Mouse (Mus musculus): ENCODE measurements around the gene Fbrsl1.

Fbrsl1 gene

DNA sequence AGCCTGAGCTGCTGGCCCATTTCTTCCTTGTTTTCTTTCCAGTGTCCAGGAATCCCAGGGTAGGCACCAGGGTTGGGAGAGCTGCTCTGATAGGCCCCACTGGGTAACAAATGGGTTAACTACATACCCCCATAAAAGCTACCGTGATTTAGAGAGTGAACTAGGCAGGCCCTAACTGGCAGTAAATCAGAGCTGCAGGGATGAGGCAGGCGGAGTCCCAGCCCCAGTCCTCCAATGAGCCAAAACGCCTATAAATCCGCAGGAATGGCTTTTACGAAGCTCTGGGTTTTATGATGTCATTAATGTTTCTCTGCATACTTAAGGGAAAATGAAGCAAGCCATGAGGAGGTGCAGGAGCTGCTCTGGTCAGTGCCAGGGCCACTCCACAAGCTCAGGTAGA, 33.3 kb downstream of the Fbrsl1 start:
- DNase-seq (ENCODE audit: low spot score in 2 of 2): no peak

GRCm38 (mm10) chr5:110413018-110413417, 35.3 kb downstream of the Fbrsl1 start:
- no peak for DNase-seq (ENCODE audit: low spot score in 2 of 2)

DNA sequence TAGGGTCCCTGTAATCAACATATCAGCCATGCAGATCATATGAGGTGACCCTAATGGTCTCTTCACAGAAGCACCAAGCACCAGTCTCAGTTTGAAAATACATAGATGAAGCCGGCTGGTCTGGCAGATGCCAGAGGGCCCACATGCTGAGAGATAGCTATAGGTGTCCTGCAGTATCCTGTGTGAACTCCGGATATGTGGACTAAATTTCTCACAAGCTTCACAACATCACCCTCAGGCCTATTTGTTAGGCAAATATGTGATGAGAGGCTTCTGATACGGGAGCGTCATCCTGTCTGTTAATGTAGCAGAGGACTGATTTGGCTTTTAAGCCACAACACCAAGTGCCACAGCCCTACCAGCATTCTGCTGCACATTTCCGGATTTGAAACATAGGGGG, 37.9 kb downstream of the Fbrsl1 start:
- no peak for DNase-seq (ENCODE audit: low spot score in 2 of 2)

DNA sequence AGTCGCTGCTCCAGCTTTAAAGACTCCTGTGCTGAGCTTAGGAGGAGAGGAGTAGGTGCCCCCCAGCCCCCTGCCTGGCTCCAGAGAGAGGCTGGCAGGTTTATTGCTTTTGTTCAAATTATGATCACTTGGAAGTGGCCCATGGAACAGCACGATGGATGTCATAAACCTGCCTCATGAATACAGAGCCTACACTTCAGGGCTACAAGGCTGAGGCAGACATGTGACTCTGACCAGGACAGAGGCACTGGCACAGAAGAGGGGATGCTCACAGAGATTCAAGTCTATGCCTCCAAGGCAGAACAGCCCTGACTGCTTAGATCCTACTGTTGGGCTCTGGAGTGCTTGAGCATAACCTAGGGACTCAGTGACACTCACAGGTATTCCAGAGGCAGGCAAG, 39.3 kb downstream of the Fbrsl1 start:
- DNase-seq (ENCODE audit: low spot score in 2 of 2): no peak

DNA sequence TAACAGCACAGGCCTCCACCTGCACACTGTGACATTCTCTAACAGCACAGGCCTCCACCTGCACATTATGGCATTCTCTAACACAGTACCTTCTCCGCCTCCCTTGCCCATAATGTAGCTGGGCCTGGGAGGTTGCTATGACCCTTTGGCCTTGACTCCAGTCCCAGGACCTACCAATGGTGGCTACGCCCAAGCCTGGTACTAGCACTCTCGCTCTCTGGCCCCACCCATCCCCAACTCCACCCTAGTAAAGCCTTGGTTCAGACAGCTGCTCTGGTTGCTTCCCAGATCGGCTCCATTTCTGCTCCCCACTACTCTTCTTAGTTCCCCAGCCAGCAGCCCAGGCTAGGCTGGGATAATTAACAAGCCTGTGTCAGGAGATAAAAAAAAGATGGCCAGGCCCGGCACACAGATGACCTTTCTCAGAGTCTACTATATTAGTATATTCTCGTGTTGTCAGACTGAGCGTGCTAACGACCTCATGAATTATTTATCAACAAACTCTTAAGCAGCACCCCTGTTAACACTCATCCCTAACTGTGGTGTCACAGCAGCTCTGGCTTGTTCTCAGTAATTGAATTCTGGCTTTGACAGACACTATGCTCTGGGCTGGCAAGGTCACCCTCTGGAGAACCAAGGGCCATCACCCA, 42.1 kb downstream of the Fbrsl1 start:
- no peak for DNase-seq (ENCODE audit: low spot score in 2 of 2)

DNA sequence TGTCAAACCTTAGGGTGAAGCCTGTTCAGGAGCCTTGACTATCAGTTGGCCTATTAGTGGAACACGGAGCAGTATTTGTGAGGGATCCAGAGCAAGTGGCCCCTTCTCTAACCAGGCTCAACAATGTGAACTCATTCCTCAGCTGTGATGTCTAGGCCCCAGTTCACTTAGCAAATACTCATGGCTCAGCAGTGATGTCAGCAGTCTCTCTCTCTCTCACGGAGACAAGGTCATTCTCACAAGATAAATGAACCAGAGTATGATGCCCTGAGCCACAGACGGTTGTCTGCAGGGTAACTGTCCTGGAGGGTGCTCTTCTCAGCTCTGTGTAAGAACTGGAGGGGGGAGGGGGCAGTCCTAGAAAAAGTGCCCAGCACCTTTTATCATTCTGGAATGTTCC, 44.4 kb downstream of the Fbrsl1 start:
- DNase-seq (ENCODE audit: low spot score in 2 of 2): no peak

- DNase-seq (ENCODE audit: low spot score in 2 of 2): no peak
Measured at GRCm38 (mm10) chr5:110402557-110402956, 45.7 kb downstream of the Fbrsl1 start.

- no peak for DNase-seq (ENCODE audit: low spot score in 2 of 2)
Measured at GRCm38 (mm10) chr5:110401101-110401500, 47.2 kb downstream of the Fbrsl1 start.

GRCm38 (mm10) chr5:110395006-110395661, 53.2 kb downstream of the Fbrsl1 start:
- no peak for DNase-seq (ENCODE audit: low spot score in 2 of 2)

GRCm38 (mm10) chr5:110392727-110393126, 55.6 kb downstream of the Fbrsl1 start:
- DNase-seq (ENCODE audit: low spot score in 2 of 2): no peak

DNA sequence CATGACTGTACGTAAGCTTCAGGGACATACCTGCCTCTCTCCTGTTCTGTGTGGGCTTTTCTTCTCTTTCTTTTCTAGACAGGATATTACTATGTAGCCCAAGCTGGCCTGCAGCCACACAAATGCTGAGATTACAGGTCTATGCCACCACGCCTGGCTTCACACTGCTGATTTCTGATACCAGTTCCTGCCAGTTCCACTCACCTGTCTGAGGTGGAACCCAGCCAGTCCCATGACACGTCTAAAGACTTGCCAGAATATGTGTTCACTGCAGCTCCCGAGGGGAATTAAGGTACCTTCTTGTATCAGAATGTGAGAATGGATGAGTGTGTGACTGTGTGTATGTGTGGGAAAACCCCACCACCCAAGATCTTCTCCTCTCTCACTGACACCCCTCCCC, 57.7 kb downstream of the Fbrsl1 start:
- DNase-seq (ENCODE audit: low spot score in 2 of 2): no peak

DNA sequence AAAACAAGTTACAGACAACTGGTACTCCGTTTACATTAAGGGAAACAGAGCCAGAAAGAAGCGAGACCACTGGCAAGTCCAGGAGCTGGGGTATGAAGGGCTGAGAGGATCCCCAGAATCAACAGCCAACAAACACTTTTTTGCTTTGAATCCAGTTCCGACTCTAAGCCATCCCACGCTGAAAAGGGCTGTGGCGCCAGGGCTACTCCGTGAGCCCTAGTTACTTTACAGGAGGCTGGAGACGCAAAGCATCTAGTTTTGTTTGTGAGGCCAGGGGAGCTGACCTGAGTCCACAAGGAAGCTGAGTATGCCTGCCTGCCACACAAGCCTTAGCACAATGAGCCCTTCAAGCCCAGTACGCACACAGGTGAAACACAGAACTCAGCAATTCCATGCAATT, 61.0 kb downstream of the Fbrsl1 start:
- no peak for DNase-seq (ENCODE audit: low spot score in 2 of 2)

DNA sequence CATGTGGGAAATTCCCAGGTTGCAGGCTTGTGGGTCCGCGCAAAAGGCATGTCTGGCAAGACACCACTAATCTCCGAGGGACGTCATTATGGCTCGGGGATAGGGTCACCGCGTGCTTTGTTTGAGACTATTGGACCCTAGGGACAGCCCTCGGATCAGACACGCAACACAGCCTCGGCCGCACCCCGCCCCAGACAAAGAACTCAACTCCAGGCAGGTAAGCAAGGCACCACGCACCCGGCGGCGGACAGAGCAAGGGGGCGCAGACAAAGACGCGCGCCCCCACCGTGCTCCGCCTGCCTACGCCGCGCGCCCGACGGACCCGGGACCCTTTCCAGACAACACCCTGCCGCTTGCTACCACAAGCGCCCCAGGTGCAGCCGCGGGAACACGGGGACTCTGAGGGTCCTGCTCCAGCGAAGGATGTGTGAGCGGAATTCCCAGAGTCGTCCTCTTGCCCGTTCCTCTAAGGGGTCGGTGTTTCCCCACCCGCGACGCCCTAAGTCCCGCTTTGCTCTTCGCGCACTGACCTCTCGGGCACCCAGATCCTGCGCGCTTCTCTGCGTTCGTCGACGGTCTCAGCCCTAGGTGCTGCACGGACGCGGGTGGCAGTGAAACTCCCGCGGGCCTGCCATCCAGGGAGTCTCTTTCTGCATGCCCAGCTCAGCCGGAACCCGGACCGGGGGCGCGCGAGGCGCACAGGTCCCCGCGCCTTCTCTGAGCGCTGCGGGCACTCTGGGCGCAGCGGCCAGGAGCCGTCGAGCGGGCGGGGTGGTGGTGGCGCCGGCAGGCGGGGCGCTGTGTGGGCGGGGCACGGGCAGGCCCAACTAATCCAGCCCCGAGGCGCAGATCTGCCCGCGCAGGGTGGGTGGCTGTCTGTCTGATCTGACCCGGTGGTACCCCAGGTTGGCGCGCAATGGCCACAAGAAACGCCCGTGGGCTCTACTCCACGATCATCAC, 61.7 kb downstream of the Fbrsl1 start:
- peak in 1 of 2 experiments; percentile 24 for DNase-seq (ENCODE audit: low spot score in 2 of 2)

DNA sequence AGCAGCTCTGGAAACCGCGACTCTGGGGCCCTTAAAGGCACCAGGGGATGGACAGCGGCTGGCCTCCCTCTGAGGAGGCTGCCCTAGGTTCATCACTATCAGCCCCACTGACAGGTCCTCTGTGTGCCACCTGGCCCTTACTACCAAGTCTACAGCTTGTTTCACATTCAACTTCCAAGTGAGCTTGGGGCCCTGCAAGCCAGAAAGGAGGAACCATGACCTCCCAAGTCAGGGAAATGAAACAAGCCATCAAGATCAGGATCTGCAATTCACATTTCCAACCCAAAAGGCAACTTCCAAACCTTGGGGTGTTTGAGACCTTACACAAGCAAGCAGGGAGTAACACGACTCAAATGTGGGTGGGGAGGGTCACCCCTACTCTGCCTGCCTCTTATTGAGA, 63.0 kb downstream of the Fbrsl1 start:
- no peak for DNase-seq (ENCODE audit: low spot score in 2 of 2)

DNA sequence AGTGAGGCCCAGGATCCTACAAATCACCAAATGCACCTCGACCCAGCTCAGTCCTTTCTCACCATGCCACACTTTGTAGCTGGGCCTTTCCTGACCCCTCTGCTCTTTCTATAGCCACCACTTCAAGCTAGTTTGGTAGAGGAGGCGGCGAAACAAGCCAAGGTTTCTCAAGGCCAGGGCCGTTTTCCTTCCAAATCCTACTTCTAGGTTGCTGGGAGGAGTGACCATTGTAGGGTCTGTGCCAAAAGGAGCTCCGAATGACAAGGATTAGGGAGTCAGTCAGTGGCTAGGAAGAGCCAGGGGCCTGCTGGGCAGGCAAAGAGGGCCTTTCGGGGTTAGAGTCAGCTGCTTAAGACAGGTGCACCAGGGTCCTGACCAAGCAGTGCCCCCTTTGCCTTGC, 63.8 kb downstream of the Fbrsl1 start:
- no peak for DNase-seq (ENCODE audit: low spot score in 2 of 2)

DNA sequence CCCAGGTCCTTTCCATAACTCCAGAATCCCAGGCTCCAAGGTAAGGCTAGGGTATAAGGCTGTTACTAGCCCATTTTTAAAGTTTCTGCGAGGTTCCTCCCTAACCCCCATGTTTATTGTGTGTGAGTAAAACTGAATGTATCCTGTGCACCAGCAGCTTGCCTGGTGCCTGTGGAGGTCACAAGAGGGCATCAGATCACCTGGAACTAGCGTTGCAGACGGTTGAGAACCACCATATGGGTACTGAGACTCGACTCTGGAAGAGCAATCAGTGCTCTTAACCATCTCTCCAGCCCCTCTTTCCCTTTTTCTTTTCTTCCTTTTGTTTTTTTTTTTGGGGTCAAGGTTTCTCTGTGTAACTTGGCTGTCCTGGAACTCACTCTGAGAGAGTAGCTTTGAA, 68.5 kb downstream of the Fbrsl1 start:
- DNase-seq (ENCODE audit: low spot score in 2 of 2): no peak

DNA sequence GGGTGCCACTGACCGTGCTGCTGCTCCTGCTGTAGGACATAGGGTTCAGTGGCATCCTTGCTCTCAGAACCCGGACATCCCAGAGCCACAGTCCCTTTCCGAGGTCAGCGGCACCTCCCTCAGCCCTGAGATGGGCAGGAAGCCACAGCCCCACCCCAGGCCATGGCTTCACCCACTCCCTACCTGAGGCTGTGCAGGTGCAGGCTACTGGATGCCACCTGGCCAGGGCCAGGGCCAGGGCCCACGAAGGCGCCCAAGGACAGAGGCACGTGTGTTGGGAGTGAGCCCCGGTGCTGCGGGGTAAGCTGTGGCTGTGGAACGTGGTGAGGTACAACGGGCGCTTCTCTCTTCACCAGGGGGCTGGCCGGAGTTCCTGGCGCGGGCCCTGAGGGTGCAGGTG, 69.2 kb downstream of the Fbrsl1 start:
- DNase-seq (ENCODE audit: low spot score in 2 of 2): no peak

DNA sequence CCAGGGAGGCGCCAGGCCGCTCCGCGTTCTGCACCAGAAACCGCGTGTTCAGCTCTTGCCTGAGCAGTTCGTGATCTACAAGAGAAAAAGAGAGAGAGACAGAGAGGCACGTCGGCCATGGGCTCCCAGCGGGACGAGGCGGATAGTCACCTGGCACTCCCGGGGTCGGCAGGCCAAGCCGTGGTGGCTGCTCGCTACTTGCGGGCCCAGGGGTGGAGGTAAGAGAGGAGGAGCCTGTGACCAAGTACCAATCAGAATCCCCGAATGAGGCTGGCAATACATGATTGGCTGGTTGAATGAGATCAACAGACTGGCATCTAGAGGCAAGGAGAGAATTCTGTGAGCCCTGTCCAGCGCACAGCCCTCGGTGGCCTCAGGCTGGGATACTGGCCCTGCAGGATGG, 70.1 kb downstream of the Fbrsl1 start:
- no peak for DNase-seq (ENCODE audit: low spot score in 2 of 2)

- peak; percentile 48 to 71 for DNase-seq (ENCODE audit: low spot score in 2 of 2)
Measured at GRCm38 (mm10) chr5:110376802-110377433, 71.4 kb downstream of the Fbrsl1 start.

- no peak for DNase-seq (ENCODE audit: low spot score in 2 of 2)
Measured at GRCm38 (mm10) chr5:110363822-110364545, 84.3 kb downstream of the Fbrsl1 start.

- peak; percentile 56 to 81 for DNase-seq (ENCODE audit: low spot score in 2 of 2)
Measured at GRCm38 (mm10) chr5:110363179-110363821, 85.0 kb downstream of the Fbrsl1 start.
